Mouse (Mus musculus): ENCODE measurements around the gene Ccdc124.

DNA sequence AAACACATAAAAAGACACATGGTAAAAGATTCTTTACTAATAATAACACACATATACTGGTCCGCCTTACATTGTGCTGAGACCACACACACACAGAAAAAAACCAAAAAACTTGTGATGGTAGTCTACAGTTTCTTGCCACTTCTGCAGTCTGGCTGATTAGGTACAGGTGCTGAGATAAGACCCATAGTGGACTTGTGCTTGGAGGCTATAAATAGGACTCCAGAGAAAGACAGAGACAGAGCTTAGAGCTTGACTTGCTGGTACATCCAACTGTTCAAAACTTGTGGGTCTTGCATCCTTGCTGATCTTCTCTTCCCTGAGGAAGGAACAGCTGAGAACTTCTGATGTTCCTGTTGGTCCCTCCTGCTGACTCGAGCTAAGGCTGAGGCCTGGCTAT, 33.8 kb upstream of the Ccdc124 start:
- no peak for TF ChIP-seq POLR2A (IDR thresholded peaks at IDR 0.05; ENCODE audit: control insufficient read depth, extremely low read depth, insufficient read depth, low read length, poor library complexity)
- TF ChIP-seq CTCF (IDR thresholded peaks at IDR 0.05; ENCODE audit: borderline replicate concordance, control insufficient read depth, extremely low read depth, insufficient read depth, low read length, poor library complexity), result no peak
